Mouse (Mus musculus) myocyte (in vitro differentiated cells): ENCODE data around the gene Zfp871.
A peak's percentile ranks its signal among the peaks of the same experiment; 100 is the strongest.

Experiments used
- CEBPB ChIP-seq: IDR thresholded peaks from 2 replicates; pipeline ENCODE4 v1.6.1; 2011; ENCODE audit warnings: mild to moderate bottlenecking, moderate library complexity; ENCODE audit not compliant: poor library complexity, insufficient read depth, severe bottlenecking
- MAX ChIP-seq: IDR thresholded peaks from one replicate; pipeline ENCODE4 v1.6.1; 2011; ENCODE audit warnings: low read depth, mild to moderate bottlenecking, control low read depth
- MYOG ChIP-seq, 3 experiments: IDR thresholded peaks; one replicate each; pipeline ENCODE4 v1.6.1; 2011; ENCODE audit warnings: control low read depth in 2 of 3, low read depth in 2 of 3, mild to moderate bottlenecking in 2 of 3; ENCODE audit not compliant: insufficient read length in 2 of 3, control insufficient read depth in 1 of 3, insufficient read depth in 1 of 3
- POLR2A ChIP-seq: IDR thresholded peaks from one replicate; pipeline ENCODE4 v1.6.1; 2011; ENCODE audit warnings: low read depth, mild to moderate bottlenecking, control low read depth, moderate library complexity; ENCODE audit not compliant: insufficient read length
- TCF3 ChIP-seq: IDR thresholded peaks from one replicate; pipeline ENCODE4 v1.6.1; 2011; ENCODE audit warnings: low read depth, control low read depth; ENCODE audit not compliant: insufficient read length
- USF1 ChIP-seq: IDR thresholded peaks from one replicate; pipeline ENCODE4 v1.6.1; 2011; ENCODE audit warnings: low read depth, mild to moderate bottlenecking, control low read depth, moderate library complexity

- peak; percentile 67 for TF ChIP-seq POLR2A
- TF ChIP-seq USF1: peak; percentile 99
- no peak for TF ChIP-seq TCF3
- TF ChIP-seq MAX: no peak
- no peak for TF ChIP-seq CEBPB
- no peak for TF ChIP-seq MYOG (IDR thresholded peaks at IDR 0.05; ENCODE audit: control insufficient read depth in 1 of 3, insufficient read depth in 1 of 3, insufficient read length in 2 of 3, low read depth in 2 of 3)
Observed at GRCm38 (mm10) chr17:32788094-32788559, at the start of gene Zfp871.
